Mouse (Mus musculus): ENCODE measurements at regions not wholly inside any gene's neighbourhood (a gene's known extent, or its start where the extent isn't known, plus 50 kb on each side); places are given as distances from the start of the nearest gene placed in this dataset.
"Not testable (repeated sequence)": the region's sequence is repeated elsewhere in the genome, so short reads cannot be mapped to it uniquely, and the experiment has no call there.

DNA sequence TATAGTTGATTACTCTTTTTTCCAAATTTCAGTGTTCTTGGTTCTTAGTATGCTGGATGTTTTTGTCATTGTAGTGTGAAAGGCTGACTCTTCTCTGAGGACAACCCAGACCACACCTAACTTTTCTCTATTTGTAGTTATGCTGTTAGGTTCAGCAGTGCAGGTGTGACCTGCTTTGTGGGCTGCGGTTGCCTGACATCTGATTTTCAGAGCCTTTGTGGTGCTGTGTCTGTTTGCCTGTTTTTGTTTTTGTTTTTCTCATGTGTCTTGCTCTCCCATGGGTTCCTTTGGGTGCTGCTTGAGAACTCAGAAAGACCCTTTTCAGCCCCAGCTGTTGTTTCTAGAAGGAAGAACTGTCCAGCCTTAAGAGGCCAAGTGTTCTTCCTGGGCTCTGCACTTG lies 52.0 kb upstream of the Trpm1 start:
- DNase-seq (ENCODE audit: inconsistent ontology term), result no peak

DNA sequence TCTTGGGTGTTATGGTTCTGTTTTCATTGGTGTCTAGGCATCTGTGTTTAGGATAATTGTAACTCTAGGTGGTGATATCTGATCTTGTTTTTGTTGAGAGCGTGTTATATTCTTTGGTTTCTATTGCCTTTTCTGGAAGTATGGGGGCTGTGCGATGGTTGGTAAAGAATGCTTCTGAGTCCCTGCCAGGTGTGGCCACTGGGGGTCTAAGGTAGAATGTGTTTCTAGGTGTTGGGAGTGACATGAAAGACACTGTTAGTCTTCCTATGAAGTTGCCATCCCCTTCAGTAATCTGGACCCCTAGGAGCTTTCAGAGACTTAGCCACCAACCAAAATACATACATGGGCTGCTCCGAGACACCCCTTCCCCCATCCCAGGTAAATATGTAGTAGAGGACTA lies 54.0 kb upstream of the Trpm1 start:
- no peak for DNase-seq (ENCODE audit: inconsistent ontology term)

DNA sequence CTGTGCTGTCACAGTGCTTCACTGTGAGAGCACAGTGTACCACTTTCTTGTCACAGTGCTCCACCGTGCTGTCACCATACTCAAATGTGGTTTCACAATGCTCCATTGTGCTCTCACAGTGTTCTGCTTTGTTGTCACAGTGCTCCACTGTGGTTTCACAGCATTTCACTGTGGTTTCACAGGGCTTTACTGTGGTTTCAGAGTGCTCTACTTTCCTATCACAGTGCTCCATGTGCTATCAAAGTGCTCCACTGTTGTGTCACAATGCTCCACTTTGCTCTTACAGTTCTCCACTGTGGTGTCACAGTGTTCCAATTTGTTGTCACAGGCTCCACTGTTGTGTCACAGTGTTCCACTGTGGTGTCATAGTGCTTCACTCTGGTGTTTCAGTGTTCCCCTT lies 63.6 kb upstream of the Trpm1 start:
- DNase-seq (ENCODE audit: inconsistent ontology term), result no peak

DNA sequence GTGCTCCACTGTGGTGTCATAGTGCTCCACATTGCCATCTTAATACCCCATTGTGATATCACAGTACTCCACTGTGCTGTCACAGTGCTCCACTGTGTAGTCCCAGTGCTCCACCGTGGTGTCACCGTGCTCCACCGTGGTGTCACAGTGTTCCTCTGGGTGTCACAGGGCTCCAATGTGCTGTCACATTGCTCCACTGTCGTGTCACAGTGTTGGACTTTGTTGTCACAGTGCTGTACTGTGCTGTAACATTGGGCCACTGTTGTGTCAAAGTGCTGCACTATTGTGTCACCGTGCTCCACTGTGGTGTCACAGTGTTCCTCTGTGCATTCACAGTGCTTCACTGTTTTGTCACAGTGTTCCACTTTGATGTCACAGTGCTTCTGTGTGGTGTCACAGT lies 64.6 kb upstream of the Trpm1 start:
- no peak for DNase-seq (ENCODE audit: inconsistent ontology term)

DNA sequence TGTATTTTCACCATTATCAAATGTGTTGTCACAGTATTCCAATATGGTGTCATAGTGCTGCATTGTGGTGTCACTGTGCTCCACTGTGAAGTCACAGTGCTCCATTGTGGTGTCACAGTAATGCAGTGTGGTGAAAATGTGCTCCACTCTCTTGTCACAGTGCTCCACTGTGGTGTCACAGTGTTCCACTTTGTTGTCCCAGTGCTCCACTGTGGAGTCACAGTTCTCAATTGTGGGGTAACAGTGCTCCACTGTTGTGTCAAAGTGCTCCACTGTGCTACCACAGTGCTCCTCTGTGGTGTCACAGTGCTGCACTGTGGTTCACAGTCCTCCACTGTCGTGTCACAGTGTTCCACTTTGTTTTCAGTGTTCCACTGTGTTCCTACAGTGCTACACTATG lies 69.7 kb upstream of the Trpm1 start:
- not testable (repeated sequence) for DNase-seq (ENCODE audit: inconsistent ontology term)

DNA sequence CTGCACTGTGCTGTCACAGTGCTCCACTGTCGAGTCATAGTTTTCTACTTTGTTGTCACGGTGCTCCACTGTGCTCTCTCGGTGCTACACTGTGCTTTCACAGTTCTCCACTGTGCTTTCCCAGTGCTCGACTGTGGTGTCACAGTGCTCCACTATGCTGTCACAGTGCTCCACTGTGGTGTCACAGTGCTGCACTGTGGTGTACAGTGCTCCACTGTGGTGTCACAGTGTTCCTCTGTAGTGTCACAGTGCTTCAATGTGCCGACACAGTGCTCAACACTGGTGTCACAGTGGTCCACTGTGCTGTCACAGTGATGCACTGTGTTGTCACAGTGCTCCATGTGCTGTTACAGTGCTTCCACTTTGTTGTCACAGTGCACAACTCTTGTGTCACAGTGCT lies 71.0 kb upstream of the Trpm1 start:
- no peak for DNase-seq (ENCODE audit: inconsistent ontology term)

DNA sequence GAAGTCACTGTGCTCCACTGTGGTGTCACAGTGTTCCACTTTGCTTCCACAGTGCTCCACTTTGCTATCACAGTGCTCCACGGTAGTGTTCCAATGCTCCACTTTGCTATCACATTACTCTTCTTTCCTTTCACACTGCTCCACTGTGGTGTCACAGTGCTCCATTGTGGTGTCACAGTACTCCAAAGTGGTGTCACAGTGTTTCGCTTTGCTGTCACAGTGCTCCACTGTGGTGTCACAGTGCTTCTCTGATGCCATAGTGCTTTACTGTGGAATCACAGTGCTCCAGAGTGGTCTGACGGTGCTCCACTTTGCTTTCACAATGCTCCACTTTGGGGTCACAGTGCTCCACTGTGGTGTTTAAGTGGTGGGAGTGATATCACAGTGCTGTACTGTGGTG lies 71.4 kb upstream of the Trpm1 start:
- no peak for DNase-seq (ENCODE audit: inconsistent ontology term)

DNA sequence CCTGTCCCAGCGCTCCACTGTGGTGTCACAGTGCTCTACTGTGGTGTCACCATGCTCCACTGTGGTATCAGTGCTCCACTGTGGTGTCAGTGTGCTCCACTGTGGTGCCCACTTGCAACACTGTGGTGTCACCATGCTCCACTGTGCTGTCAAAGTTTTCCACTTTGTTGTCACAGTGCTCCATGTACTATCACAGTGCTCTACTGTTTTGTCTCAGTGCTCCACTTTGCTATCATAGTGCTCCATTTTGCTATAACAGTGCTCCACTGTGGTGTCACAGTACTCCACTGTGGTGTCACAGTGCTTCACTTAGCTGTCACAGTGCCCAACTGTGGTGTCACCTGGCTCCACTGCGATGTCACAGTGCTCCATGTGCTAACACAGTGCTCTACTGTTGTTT lies 72.0 kb upstream of the Trpm1 start:
- DNase-seq (ENCODE audit: inconsistent ontology term), result no peak

DNA sequence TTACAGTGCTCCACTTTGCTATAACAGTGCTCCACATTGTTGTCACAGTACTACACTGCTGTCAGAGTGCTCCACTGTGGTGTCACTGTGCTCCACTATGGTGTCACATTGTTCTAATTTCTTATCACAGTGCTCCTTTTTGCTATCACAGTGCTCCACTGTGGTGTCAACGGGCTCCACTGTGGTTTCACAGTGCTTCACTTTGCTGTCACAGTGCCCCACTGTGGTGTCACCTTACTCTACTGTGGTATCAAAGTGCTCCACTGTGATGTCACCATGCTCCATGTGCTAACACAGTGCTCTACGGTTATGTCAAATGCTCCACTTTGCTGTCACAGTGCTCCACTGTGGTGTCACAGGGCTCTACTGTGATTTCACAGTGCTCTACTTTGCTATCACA lies 72.6 kb upstream of the Trpm1 start:
- no peak for DNase-seq (ENCODE audit: inconsistent ontology term)

DNA sequence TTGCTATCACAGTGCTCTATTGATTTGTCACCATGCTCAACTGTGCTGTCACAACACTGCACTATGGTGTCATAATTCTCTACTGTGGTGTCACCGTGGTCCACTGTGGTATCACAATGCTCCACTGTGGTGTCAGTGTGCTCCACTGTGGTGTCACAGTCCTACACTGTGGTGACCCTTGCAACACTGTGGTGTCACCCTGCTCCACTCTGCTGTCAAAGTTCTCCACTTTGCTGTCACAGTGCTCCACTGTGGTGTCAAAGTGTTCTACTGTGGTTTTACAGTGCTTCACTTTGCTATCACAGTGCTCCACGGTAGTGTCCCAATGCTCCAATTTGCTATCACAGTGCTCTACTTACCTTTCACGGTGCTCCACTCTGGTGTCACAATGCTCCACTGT lies 74.3 kb upstream of the Trpm1 start:
- DNase-seq (ENCODE audit: inconsistent ontology term), result no peak

DNA sequence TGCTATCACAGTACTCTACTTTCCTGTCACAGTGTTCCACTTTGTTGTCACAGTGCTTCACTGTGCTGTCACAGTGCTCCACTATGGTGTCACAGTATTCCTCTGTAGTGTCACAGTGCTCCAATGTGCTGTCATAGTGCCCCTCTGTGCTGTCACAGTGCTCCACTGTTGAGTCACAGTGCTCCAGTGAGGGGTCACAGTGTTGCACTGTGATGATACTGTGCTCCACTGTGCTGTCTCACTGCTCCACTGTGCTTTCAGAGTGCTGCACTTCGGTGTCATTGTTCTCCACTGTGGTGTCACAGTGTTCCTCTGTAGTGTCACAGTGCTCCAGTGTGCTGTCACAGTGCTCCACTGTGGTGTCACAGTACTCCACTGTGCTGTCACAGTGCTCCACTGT lies 75.0 kb upstream of the Trpm1 start:
- DNase-seq (ENCODE audit: inconsistent ontology term), result no peak

DNA sequence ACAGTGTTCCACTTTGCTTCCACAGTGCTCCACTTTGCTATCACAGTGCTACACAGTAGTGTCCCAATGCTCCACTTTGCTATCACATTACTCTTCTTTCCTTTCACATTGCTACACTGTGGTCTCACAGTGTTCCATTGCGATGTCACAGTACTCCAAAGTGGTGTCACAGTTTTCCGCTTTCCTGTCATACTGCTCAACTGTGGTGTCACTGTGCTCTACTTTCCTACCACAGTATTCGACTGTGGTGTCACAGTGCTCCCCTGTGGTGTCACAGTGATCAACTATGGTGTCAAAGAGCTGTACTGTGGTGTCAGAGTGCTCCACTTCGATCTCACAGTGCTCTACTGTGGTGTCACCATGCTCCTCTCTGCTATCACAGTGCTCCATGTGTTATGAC lies 76.1 kb upstream of the Trpm1 start:
- DNase-seq (ENCODE audit: inconsistent ontology term), result no peak

DNA sequence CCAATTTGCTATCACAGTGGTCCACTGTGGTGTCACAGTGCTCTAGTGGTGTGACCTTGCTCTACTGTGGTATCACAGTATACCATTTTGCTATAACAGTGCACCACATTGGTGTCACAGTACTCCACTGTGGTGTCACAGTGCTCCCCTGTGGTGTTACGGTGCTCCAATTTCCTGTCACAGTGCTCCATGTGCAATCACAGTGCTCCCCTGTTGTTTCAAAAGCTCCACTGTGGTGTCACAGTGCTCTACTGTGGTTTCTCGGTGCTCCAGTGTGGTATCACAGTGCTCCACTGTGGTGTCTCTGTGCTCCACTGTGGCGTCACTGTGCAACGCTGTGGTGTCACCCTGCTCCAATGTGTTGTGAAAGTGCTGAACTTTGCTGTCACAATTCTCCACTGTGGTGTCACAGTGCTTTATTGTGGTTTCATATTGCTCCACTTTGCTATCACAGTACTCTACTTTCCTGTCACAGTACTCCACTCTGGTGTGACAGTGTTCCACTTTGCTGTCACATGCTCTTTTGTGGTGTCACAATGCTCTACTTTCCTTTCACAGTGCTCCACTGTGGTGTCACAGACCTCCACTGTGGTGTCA lies 76.8 kb upstream of the Trpm1 start:
- DNase-seq (ENCODE audit: inconsistent ontology term), result no peak

DNA sequence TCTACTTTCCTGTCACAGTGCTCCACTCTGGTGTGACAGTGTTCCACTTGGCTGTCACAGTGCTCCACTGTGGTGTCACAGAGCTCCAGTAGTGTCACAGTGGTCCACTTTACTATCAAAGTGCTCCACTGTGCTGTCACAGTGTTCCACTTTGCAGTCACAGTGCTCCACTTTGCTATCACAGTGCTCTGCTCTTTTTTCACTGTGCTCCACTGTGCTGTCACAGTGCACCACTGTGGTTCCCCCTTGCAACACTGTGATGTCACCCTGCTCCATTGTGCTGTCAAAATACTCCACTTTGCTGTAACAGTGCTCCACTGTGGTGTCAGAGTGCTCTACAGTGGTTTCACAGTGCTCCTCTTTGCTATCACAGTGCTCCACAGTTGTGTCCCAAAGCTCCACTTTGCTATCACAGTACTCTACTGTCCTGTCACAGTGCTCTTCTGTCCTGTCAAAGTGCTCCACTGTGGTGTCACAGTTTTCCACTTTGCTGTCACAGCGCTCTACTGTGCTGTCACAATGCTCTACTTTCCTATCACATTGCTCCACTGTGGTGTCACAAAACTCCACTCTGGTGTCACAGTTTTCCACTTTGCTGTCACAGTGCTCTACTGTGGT lies 77.8 kb upstream of the Trpm1 start:
- no peak for DNase-seq (ENCODE audit: inconsistent ontology term)

DNA sequence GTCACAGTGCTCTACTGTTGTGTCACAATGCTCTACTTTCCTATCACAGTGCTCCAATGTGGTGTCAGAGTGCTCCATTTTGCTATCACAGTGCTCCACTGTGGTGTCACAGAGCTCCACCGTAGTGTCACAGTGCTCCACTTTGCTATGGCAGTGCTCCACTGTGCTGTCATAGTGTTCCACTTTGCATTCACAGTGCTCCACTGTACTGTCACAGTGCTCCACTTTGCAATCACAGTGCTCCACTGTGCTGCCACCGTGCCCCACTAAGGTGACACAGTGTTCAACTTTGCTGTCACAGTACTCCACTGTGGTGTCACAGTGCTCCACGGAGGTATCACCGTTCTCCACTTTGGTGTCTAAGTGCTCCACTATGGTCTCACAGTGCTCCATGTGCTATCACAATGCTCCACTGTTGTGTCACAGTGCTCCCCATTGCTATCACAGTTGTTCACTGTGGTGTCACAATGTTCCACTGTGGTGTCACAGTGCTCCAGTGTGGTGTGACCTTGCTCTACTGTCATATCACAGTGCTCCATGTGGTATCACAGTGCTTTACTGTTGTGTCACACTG lies 78.9 kb upstream of the Trpm1 start:
- DNase-seq (ENCODE audit: inconsistent ontology term), result no peak

DNA sequence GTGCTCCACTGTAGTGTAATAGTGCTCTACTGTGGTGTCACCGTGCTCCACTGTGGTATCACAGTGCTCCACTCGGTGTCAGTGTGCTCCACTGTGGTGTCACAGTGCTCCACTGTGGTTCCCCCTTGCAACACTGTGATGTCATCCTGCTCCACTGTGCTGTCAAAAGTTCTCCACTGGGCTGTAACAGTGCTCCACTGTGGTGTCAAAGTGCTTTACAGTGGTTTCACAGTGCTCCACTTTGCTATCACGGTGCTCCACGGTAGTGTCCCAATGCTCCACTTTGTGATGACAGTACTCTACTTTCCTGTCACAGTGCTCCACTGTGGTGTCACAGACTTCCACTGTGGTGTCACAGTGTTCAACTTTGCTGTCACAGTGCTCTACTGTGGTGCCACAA lies 79.4 kb upstream of the Trpm1 start:
- DNase-seq (ENCODE audit: inconsistent ontology term), result no peak

DNA sequence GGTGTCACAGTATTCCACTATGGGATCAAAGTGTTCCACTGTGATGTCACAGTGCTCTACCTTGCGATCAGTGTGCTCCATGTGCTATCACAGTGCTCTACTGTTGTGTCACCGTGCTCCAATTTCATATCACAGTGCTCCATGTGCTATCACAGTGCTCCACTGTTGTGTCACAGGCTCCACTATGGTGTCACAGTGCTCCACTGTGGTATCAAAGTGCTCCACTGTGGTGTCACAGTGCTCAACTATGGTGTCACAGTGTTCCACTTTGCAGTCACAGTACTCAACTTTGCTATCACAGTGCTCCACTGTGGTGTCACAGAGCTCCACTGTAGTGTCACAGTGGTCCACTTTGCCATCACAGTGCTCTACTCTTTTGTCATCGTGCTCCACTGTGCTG lies 79.9 kb upstream of the Trpm1 start:
- DNase-seq (ENCODE audit: inconsistent ontology term), result no peak

DNA sequence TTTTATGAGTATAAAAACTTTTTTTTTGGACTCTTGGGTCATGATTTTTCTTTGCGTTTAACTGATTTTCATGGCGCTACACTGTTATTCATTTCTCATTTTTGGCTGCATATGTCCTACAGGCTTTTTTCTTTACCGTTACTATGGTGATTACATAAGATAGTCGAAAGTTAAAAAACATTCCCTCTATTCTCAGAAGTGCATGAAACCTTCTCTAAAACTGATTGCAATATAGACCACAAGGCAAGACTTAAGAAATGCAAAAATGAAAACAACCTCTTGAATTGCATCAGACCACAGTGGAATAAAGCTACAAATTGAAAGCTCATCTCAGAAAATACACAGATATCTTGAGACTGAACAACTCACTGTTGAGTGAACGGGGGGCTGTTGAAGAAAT lies 82.7 kb upstream of the Trpm1 start:
- no peak for DNase-seq (ENCODE audit: inconsistent ontology term)

DNA sequence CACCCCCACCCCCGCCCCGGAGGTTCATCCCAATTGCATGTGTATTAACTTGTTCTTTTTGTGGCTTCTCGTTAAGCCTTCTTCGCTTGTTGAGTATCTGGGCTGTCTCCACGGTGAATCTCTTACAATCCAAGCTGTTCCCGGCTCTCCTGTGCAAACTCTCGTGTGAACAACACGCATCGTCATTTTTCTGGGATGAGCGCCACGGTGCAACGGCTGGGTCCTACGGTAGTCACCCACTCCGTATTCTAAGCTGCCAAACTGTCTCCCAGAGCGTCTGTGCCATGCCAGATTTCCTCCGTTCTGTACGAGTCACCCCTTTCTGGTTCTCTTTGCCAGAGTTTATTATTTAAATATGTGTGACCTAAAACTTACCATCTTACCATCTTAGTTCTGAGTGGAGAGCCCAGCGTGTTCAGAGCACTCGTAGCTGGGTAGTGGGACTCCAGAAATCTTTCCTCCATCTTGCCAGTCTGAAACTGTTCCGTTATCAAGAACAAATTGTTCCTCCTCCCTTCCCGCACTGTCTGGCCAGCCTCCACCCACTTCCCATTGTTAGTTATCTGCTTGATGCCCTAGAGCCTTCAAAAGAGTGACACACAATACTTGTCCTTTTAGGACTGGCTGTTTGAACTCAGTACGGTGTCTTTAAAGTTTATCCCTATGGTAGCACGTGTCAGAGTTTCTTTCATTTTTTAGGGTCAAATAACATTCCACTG lies 87.9 kb upstream of the Trpm1 start:
- DNase-seq (ENCODE audit: inconsistent ontology term), result peak; percentile 43

DNA sequence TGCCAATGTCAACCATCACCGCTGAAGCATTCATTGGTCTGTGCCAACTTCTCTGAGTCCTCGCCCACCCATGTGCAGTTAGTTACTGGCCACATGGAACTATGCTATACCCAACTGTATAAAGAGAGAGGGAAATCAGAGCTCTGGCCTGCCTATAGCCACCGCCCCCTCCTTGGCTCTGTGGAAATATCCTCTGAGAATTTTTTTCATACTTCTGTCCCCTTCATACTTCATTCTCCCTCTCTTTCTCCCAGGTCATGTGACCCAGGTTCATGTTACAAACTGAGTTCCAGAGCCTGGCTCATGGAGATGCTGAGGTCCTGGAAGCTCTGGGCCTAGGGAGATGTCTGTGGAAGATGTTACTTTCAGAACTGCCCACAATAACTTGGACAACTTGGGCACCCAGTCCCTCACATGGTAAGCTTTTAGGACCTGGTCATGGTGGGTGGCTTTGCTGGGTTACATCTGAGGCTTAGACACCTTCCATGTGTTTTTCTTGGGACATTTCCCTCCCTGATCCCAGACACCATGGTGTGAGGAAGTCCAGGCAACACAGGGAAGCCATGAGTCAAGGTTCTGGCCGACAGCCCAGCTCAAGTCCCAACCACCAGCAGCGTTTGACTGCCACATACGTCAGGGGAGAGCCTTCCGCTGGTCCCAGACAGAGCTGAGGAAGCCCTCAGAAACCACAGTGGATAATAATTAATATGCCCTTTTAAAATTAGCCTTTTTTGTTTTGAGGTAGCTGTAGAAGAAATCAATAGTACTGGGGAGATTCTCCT lies 89.0 kb upstream of the Trpm1 start:
- DNase-seq (ENCODE audit: inconsistent ontology term), result peak; percentile 83

DNA sequence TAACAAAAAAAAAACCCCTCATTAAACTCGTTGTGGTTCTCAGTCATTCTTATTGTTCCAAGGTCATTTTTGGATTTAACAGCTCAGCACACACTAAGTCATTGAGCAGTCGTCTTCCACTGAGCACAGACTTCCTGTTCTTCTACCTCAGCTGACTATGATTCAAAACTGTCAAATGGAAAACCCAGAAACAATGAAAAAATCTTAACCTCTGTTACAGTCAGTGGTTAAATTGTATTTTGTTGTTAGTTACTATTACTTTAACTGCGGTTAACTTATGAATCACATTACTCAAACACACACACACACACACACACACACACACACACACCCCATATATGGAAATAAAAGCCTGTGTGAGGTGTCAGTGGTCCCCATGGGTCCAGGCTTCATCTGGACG lies 92.5 kb upstream of the Trpm1 start:
- DNase-seq (ENCODE audit: inconsistent ontology term), result no peak

DNA sequence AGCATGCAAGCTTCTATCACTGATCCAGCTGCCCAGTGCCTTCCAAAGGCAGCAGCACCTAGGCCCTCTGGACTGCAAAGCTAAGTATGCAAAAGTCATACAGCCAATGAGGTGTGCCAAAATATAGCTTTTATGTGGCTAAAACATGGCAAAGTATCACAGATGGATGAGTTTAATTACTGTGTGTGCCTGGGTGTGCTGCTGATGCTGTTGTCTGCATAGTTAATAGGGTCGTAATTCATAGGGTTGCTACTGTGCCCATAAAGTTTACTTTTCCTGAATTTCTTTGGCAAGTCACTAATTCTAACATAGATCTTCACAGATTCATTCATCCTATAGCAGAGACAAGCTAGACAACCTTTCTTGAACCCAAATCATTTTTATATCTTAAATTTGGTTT lies 93.1 kb upstream of the Trpm1 start:
- DNase-seq (ENCODE audit: inconsistent ontology term), result no peak

Data from Muller cell, postnatal 12 days (primary cell).